Mouse (Mus musculus): ENCODE results near the gene Mroh2a.

Gene Mroh2a

GRCm38 (mm10) chr1:88218051-88218450 lies 8.7 kb upstream of the Mroh2a start:
- DNase-seq (ENCODE audit: extremely low spot score, low spot score): peak; percentile 19

GRCm38 (mm10) chr1:88218591-88218990 lies 8.2 kb upstream of the Mroh2a start:
- peak; percentile 14 for DNase-seq (ENCODE audit: extremely low spot score, low spot score)

GRCm38 (mm10) chr1:88219054-88219453 lies 7.7 kb upstream of the Mroh2a start:
- DNase-seq (ENCODE audit: extremely low spot score, low spot score): no peak

GRCm38 (mm10) chr1:88220336-88220735 lies 6.5 kb upstream of the Mroh2a start:
- peak; percentile 17 for DNase-seq (ENCODE audit: extremely low spot score, low spot score)

GRCm38 (mm10) chr1:88222216-88222615 lies 4.6 kb upstream of the Mroh2a start:
- no peak for DNase-seq (ENCODE audit: extremely low spot score, low spot score)

- peak; percentile 17 for DNase-seq (ENCODE audit: extremely low spot score, low spot score)
Measured at GRCm38 (mm10) chr1:88223011-88223515, 3.7 kb upstream of the Mroh2a start.

GRCm38 (mm10) chr1:88223591-88223990 lies 3.2 kb upstream of the Mroh2a start:
- DNase-seq (ENCODE audit: extremely low spot score, low spot score): peak; percentile 23

- DNase-seq (ENCODE audit: extremely low spot score, low spot score): peak; percentile 14
Measured at GRCm38 (mm10) chr1:88224029-88224776, 2.6 kb upstream of the Mroh2a start.

GRCm38 (mm10) chr1:88225301-88225700 lies 1.5 kb upstream of the Mroh2a start:
- DNase-seq (ENCODE audit: extremely low spot score, low spot score): peak; percentile 10

GRCm38 (mm10) chr1:88225741-88226140 lies 1.0 kb upstream of the Mroh2a start:
- peak; percentile 12 for DNase-seq (ENCODE audit: extremely low spot score, low spot score)

- DNase-seq (ENCODE audit: extremely low spot score, low spot score): no peak
Measured at GRCm38 (mm10) chr1:88227482-88227881, 696 bp downstream of the Mroh2a start.

- no peak for DNase-seq (ENCODE audit: extremely low spot score, low spot score)
Measured at GRCm38 (mm10) chr1:88228121-88228520, 1.3 kb downstream of the Mroh2a start.

- DNase-seq (ENCODE audit: extremely low spot score, low spot score): no peak
Measured at GRCm38 (mm10) chr1:88229566-88229965, 2.8 kb downstream of the Mroh2a start.

- no peak for DNase-seq (ENCODE audit: extremely low spot score, low spot score)
Measured at GRCm38 (mm10) chr1:88229986-88230385, 3.2 kb downstream of the Mroh2a start.

- no peak for DNase-seq (ENCODE audit: extremely low spot score, low spot score)
Measured at GRCm38 (mm10) chr1:88230421-88230820, 3.6 kb downstream of the Mroh2a start.

GRCm38 (mm10) chr1:88230981-88231802 lies 4.4 kb downstream of the Mroh2a start:
- no peak for DNase-seq (ENCODE audit: extremely low spot score, low spot score)

GRCm38 (mm10) chr1:88231803-88232499 lies 5.2 kb downstream of the Mroh2a start:
- DNase-seq (ENCODE audit: extremely low spot score, low spot score): no peak

GRCm38 (mm10) chr1:88232664-88233380 lies 6.0 kb downstream of the Mroh2a start:
- DNase-seq (ENCODE audit: extremely low spot score, low spot score): no peak

GRCm38 (mm10) chr1:88233421-88234247 lies 6.8 kb downstream of the Mroh2a start:
- DNase-seq (ENCODE audit: extremely low spot score, low spot score): no peak

GRCm38 (mm10) chr1:88234248-88234610 lies 7.4 kb downstream of the Mroh2a start:
- DNase-seq (ENCODE audit: extremely low spot score, low spot score): no peak
